Mouse (Mus musculus): ENCODE data around the gene Pde4b. TPM values are rescaled to one million over a fixed set of nuclear protein-coding genes. Genes with fewer than 3 reads are reported as not detected.

The Pde4b gene
- polyA plus RNA-seq, 1 experiment, result 0.81 TPM

DNA sequence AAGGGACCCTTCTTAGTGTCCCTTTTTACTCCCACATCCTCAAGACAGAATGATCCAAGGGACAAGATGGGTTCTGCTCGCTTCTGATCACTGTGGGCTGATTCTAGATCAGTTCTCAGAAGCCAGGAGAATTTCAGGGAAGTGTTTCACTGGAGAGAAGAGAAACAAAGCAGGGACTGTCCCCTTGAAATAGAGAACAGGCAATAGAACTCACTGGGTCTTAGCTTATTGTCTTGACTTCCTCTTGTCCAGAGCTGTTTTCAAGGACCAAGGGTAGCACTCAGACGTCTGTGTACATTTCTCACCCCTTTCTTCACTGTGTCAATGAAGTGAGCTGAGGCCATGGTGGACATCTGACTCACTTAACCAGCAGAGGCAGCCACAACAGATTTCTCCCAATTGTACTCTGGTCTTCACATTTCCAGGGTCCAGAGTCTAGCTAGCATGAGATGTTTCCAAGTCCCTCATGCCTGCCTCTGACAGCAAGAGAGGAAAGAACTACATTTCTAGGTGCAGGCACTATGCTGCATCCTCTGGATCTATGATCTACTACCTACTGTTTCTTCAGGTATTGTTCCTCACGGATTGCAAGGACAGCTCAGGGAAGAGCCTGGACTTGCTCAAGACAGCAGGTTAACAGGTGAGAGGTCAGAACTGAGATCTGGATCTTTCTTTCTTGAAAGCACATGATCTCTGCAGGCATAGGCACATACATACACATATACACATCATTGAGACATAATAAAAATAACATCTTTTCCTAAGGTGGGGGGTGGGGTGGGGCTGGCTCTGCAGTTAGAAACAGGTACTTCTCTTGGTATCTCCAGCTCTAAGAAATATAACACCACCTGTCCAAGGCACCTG, 427.9 kb downstream of the Pde4b start:
- TF ChIP-seq POLR2A (IDR thresholded peaks at IDR 0.05; ENCODE audit: insufficient read depth, low read length), result no peak
- no peak for TF ChIP-seq EP300 (IDR thresholded peaks at IDR 0.05; ENCODE audit: insufficient read depth, low read depth, low read length)
- TF ChIP-seq CTCF (IDR thresholded peaks at IDR 0.05; ENCODE audit: low read depth, low read length), result no peak
- H3K4me3 ChIP-seq (ENCODE audit: low read depth, low read length), result no peak overlapping the region
- H3K4me1 ChIP-seq (ENCODE audit: control insufficient read depth, insufficient read depth, low read length), result no peaks in the 10 kb centered on the region
- no peaks in the 10 kb centered on the region for H3K9me3 ChIP-seq (replicated peaks; ENCODE audit: control insufficient read depth, insufficient read depth, low read length, poor library complexity, severe bottlenecking)
- H3K27me3 ChIP-seq (ENCODE audit: control insufficient read depth, insufficient read depth, low read length, poor library complexity, severe bottlenecking), result no peaks in the 10 kb centered on the region; the same call in 1 of the 2 replicates
- H3K36me3 ChIP-seq (ENCODE audit: control insufficient read depth, insufficient read depth, low read length, poor library complexity, severe bottlenecking), result no peaks in the 10 kb centered on the region
- no peak overlapping the region for H3K27ac ChIP-seq (ENCODE audit: insufficient read depth, low read length)
- no peak overlapping the region for H3K9ac ChIP-seq (ENCODE audit: low read depth, poor library complexity, severe bottlenecking)

GRCm38 (mm10) chr4:102516395-102516794, 429.1 kb downstream of the Pde4b start:
- H3K9me3 ChIP-seq (replicated peaks; ENCODE audit: control insufficient read depth, insufficient read depth, low read length, poor library complexity, severe bottlenecking), result no peaks in the 10 kb centered on the region
- no peak for TF ChIP-seq EP300 (IDR thresholded peaks at IDR 0.05; ENCODE audit: insufficient read depth, low read depth, low read length)
- no peak for TF ChIP-seq POLR2A (IDR thresholded peaks at IDR 0.05; ENCODE audit: insufficient read depth, low read length)
- H3K27ac ChIP-seq (ENCODE audit: insufficient read depth, low read length), result no peak overlapping the region

DNA sequence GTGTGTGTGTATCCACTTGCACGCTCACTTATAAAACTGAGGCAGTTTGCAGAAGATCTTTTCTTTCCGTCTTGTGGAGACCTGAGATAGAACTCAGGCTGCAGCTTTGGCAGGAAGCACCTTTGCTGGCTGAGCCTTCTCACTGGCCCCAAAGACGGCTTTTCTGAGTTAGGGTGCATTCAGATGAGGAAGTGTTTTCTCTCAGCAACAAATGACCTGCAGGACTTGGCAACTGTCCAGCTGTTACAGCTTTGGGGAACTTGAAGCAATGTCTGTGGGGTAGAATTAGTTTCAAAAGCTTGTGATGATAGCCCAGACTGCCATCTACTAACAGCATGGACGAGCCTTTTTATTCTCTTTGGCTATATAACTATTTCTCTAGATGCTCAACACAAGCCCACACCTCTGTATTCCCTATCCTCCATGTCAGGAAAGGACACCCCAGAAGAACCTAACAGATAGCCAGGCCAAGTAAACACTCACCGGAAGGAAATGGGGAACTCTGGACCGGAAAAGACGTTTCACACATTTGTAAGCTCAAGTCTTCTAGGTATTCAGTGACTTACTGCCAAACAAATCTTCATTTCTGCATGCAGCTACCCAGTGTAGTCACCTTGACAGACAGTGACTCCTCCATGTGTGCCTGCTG, 429.8 kb downstream of the Pde4b start:
- Histone ChIP-seq H3K9ac (ENCODE audit: low read depth, poor library complexity, severe bottlenecking) (no peak overlapping the region), H3K4me3 (ENCODE audit: low read depth, low read length) (no peak overlapping the region), H3K36me3 (ENCODE audit: control insufficient read depth, insufficient read depth, low read length, poor library complexity, severe bottlenecking) (no peaks in the 10 kb centered on the region), H3K9me3 (replicated peaks; ENCODE audit: control insufficient read depth, insufficient read depth, low read length, poor library complexity, severe bottlenecking) (no peaks in the 10 kb centered on the region), H3K27ac (ENCODE audit: insufficient read depth, low read length) (no peak overlapping the region), H3K4me1 (ENCODE audit: control insufficient read depth, insufficient read depth, low read length) (no peaks in the 10 kb centered on the region), H3K27me3 (ENCODE audit: control insufficient read depth, insufficient read depth, low read length, poor library complexity, severe bottlenecking) (no peaks in the 10 kb centered on the region; the same call in 1 of the 2 replicates)
- no peak for TF ChIP-seq POLR2A (IDR thresholded peaks at IDR 0.05; ENCODE audit: insufficient read depth, low read length)
- TF ChIP-seq CTCF (IDR thresholded peaks at IDR 0.05; ENCODE audit: low read depth, low read length), result no peak
- no peak for TF ChIP-seq EP300 (IDR thresholded peaks at IDR 0.05; ENCODE audit: insufficient read depth, low read depth, low read length)

More at GRCm38 (mm10) chr4:102516395-102516794, 429.1 kb downstream of the Pde4b start:
- H3K27me3 ChIP-seq (ENCODE audit: control insufficient read depth, insufficient read depth, low read length, poor library complexity, severe bottlenecking), result no peaks in the 10 kb centered on the region; the same call in 1 of the 2 replicates
- no peak overlapping the region for H3K9ac ChIP-seq (ENCODE audit: low read depth, poor library complexity, severe bottlenecking)
- no peaks in the 10 kb centered on the region for H3K4me1 ChIP-seq (ENCODE audit: control insufficient read depth, insufficient read depth, low read length)
- no peak overlapping the region for H3K4me3 ChIP-seq (ENCODE audit: low read depth, low read length)
- no peaks in the 10 kb centered on the region for H3K36me3 ChIP-seq (ENCODE audit: control insufficient read depth, insufficient read depth, low read length, poor library complexity, severe bottlenecking)

GRCm38 (mm10) chr4:102517653-102518052, 430.3 kb downstream of the Pde4b start:
- H3K4me1 ChIP-seq (ENCODE audit: control insufficient read depth, insufficient read depth, low read length), result no peaks in the 10 kb centered on the region
- no peak overlapping the region for H3K4me3 ChIP-seq (ENCODE audit: low read depth, low read length)
- TF ChIP-seq CTCF (IDR thresholded peaks at IDR 0.05; ENCODE audit: low read depth, low read length) (no peak), EP300 (IDR thresholded peaks at IDR 0.05; ENCODE audit: insufficient read depth, low read depth, low read length) (no peak), POLR2A (IDR thresholded peaks at IDR 0.05; ENCODE audit: insufficient read depth, low read length) (no peak)
- no peak overlapping the region for H3K27ac ChIP-seq (ENCODE audit: insufficient read depth, low read length)
- H3K27me3 ChIP-seq (ENCODE audit: control insufficient read depth, insufficient read depth, low read length, poor library complexity, severe bottlenecking), result no peaks in the 10 kb centered on the region; the same call in 1 of the 2 replicates
- no peaks in the 10 kb centered on the region for H3K36me3 ChIP-seq (ENCODE audit: control insufficient read depth, insufficient read depth, low read length, poor library complexity, severe bottlenecking)
- no peak overlapping the region for H3K9ac ChIP-seq (ENCODE audit: low read depth, poor library complexity, severe bottlenecking)
- H3K9me3 ChIP-seq (replicated peaks; ENCODE audit: control insufficient read depth, insufficient read depth, low read length, poor library complexity, severe bottlenecking), result no peaks in the 10 kb centered on the region

GRCm38 (mm10) chr4:102518341-102518740, 431.0 kb downstream of the Pde4b start:
- Histone ChIP-seq H3K27ac (ENCODE audit: insufficient read depth, low read length) (no peak overlapping the region), H3K4me3 (ENCODE audit: low read depth, low read length) (no peak overlapping the region), H3K4me1 (ENCODE audit: control insufficient read depth, insufficient read depth, low read length) (no peaks in the 10 kb centered on the region), H3K9me3 (replicated peaks; ENCODE audit: control insufficient read depth, insufficient read depth, low read length, poor library complexity, severe bottlenecking) (no peaks in the 10 kb centered on the region), H3K27me3 (ENCODE audit: control insufficient read depth, insufficient read depth, low read length, poor library complexity, severe bottlenecking) (no peaks in the 10 kb centered on the region; the same call in 1 of the 2 replicates), H3K36me3 (ENCODE audit: control insufficient read depth, insufficient read depth, low read length, poor library complexity, severe bottlenecking) (no peaks in the 10 kb centered on the region), H3K9ac (ENCODE audit: low read depth, poor library complexity, severe bottlenecking) (no peak overlapping the region)
- no peak for TF ChIP-seq CTCF (IDR thresholded peaks at IDR 0.05; ENCODE audit: low read depth, low read length)
- TF ChIP-seq EP300 (IDR thresholded peaks at IDR 0.05; ENCODE audit: insufficient read depth, low read depth, low read length), result no peak
- no peak for TF ChIP-seq POLR2A (IDR thresholded peaks at IDR 0.05; ENCODE audit: insufficient read depth, low read length)

All from ES-Bruce4 (cell line).